ENCODE assay signal across 8 mouse cellular contexts in genomic region chr5:148180590-148181307, GRCm38 (mm10).
DNase-seq lines count a peak whose midpoint lies in the region; ATAC-seq and TF ChIP-seq lines count a peak whose summit lies in the region.

No protein-coding gene starts in this region.

- peak; percentile 35 to 48 for DNase-seq in adrenal gland, adult 18-20 months (ENCODE audit: low spot score in 2 of 2)
- DNase-seq in adrenal gland, adult 2 months: no peak
- DNase-seq in urinary bladder, postnatal 36 days (ENCODE audit: low spot score in 2 of 2): peak; percentile 7 to 15
- no peak for DNase-seq in urinary bladder, adult 2 months (ENCODE audit: low spot score)
- DNase-seq in kidney, postnatal 0 days (ENCODE audit: low spot score): peak; percentile 88
- DNase-seq in midbrain, embryonic 11.5 days (ENCODE audit: low spot score, missing footprints): peak; percentile 91
- no peak for DNase-seq in MN1 (ENCODE audit: low spot score)

- no peak overlapping the region for H3K27ac ChIP-seq in heart, embryonic 12.5 days (ENCODE audit: poor library complexity, severe bottlenecking)
- H3K27ac ChIP-seq in kidney, postnatal 0 days: no peak overlapping the region
- H3K27ac ChIP-seq in midbrain, embryonic 11.5 days (ENCODE audit: low read depth, low read length): peak overlapping the region; percentile 30; the same call in 1 of the 2 replicates

- ATAC-seq in heart, embryonic 12.5 days (ENCODE audit: insufficient number of reproducible peaks, low FRiP score): no peak
- ATAC-seq in kidney, postnatal 0 days (replicated peaks; ENCODE audit: low FRiP score, low read depth): peak; percentile 59
- peak; percentile 86 for ATAC-seq in midbrain, embryonic 11.5 days (ENCODE audit: low FRiP score)

- H3K9ac ChIP-seq in heart, embryonic 12.5 days: no peak overlapping the region
- no peak overlapping the region for H3K9ac ChIP-seq in kidney, postnatal 0 days (ENCODE audit: low read depth, low read length)
- no peak overlapping the region for H3K9ac ChIP-seq in midbrain, embryonic 11.5 days (ENCODE audit: low read length)

- H3K4me3 ChIP-seq in heart, embryonic 12.5 days: no peak overlapping the region
- H3K4me3 ChIP-seq in kidney, postnatal 0 days (replicated peaks; ENCODE audit: low read depth, low read length): no peak overlapping the region
- no peak overlapping the region for H3K4me3 ChIP-seq in midbrain, embryonic 11.5 days (ENCODE audit: low read depth, low read length)

- 15% methylated on average over 13 of the region's 13 CpGs for WGBS in heart, embryonic 12.5 days
- WGBS in kidney, postnatal 0 days: 17% methylated on average over 13 of the region's 13 CpGs
- 31% methylated on average over 13 of the region's 13 CpGs for WGBS in midbrain, embryonic 11.5 days

- H3K4me2 ChIP-seq in heart, embryonic 12.5 days: peak overlapping the region; percentile 18; the same call in 1 of the 2 replicates
- H3K4me2 ChIP-seq in kidney, postnatal 0 days (ENCODE audit: low read length): no peak overlapping the region
- H3K4me2 ChIP-seq in midbrain, embryonic 11.5 days: no peak overlapping the region

- H3K9me3 ChIP-seq in heart, embryonic 12.5 days (replicated peaks): peaks cover 27% of the 10 kb centered on the region
- no peaks in the 10 kb centered on the region; the same call in 1 of the 2 replicates for H3K9me3 ChIP-seq in kidney, postnatal 0 days (replicated peaks; ENCODE audit: low read length)
- peaks cover 6% of the 10 kb centered on the region; the same call in 1 of the 2 replicates for H3K9me3 ChIP-seq in midbrain, embryonic 11.5 days (ENCODE audit: control insufficient read depth, low read length)

- H3K27me3 ChIP-seq in heart, embryonic 12.5 days (replicated peaks): no peaks in the 10 kb centered on the region
- no peaks in the 10 kb centered on the region for H3K27me3 ChIP-seq in kidney, postnatal 0 days (ENCODE audit: insufficient read depth, low read length)
- H3K27me3 ChIP-seq in midbrain, embryonic 11.5 days (ENCODE audit: control insufficient read depth, insufficient read depth, low read length): no peaks in the 10 kb centered on the region

- 0 out of 2 replicates have a peak, but pooled peaks cover 3% of the 10 kb centered on the region for H3K4me1 ChIP-seq in heart, embryonic 12.5 days (replicated peaks)
- H3K4me1 ChIP-seq in kidney, postnatal 0 days (replicated peaks; ENCODE audit: insufficient read depth, low read length): no peaks in the 10 kb centered on the region
- H3K4me1 ChIP-seq in midbrain, embryonic 11.5 days (ENCODE audit: control insufficient read depth, insufficient read depth, low read length): peaks cover 5% of the 10 kb centered on the region; the same call in 1 of the 2 replicates

- H3K36me3 ChIP-seq in heart, embryonic 12.5 days: no peaks in the 10 kb centered on the region
- no peaks in the 10 kb centered on the region for H3K36me3 ChIP-seq in kidney, postnatal 0 days (ENCODE audit: insufficient read depth, low read length)
- no peaks in the 10 kb centered on the region for H3K36me3 ChIP-seq in midbrain, embryonic 11.5 days (ENCODE audit: control insufficient read depth, insufficient read depth, low read length)

- TF ChIP-seq CTCF in kidney, postnatal 0 days (IDR thresholded peaks at IDR 0.05; ENCODE audit: low read depth): peak; percentile 80

Comparison
In these comparisons a context has a peak if more than half of its experiments do, and no peak if none do; other contexts are left out.
1. DNase-seq: peak in adrenal gland, adult 18-20 months (2 of 2), urinary bladder, postnatal 36 days (2 of 2), kidney, postnatal 0 days (single experiment) and midbrain, embryonic 11.5 days (single experiment); none in adrenal gland, adult 2 months (single experiment), urinary bladder, adult 2 months (single experiment) and MN1 (single experiment).